Mouse (Mus musculus): ENCODE results near the gene Nop14.
"Not testable (repeated sequence)": the region's sequence is repeated elsewhere in the genome, so short reads cannot be mapped to it uniquely, and the experiment has no call there.

Nop14 gene

GRCm38 (mm10) chr5:34633641-34634040 is 26.3 kb downstream of the Nop14 start:
- DNase-seq (ENCODE audit: extremely low spot score, low read depth, low spot score) = no peak

GRCm38 (mm10) chr5:34632996-34633395 is 27.0 kb downstream of the Nop14 start:
- DNase-seq (ENCODE audit: extremely low spot score, low read depth, low spot score) = no peak

GRCm38 (mm10) chr5:34609966-34610365 is 50.0 kb downstream of the Nop14 start:
- DNase-seq (ENCODE audit: extremely low spot score, low read depth, low spot score) = no peak

GRCm38 (mm10) chr5:34608226-34608625 is 51.7 kb downstream of the Nop14 start:
- no peak for DNase-seq (ENCODE audit: extremely low spot score, low read depth, low spot score)

- DNase-seq (ENCODE audit: extremely low spot score, low read depth, low spot score) = no peak
Observed at GRCm38 (mm10) chr5:34607100-34607880, 52.7 kb downstream of the Nop14 start.

GRCm38 (mm10) chr5:34604576-34604975 is 55.4 kb downstream of the Nop14 start:
- no peak for DNase-seq (ENCODE audit: extremely low spot score, low read depth, low spot score)

GRCm38 (mm10) chr5:34593202-34593727 is 66.7 kb downstream of the Nop14 start:
- DNase-seq (ENCODE audit: extremely low spot score, low read depth, low spot score) = no peak

- DNase-seq (ENCODE audit: extremely low spot score, low read depth, low spot score) = no peak
Observed at GRCm38 (mm10) chr5:34592666-34593065, 67.3 kb downstream of the Nop14 start.

GRCm38 (mm10) chr5:34592224-34592623 is 67.7 kb downstream of the Nop14 start:
- not testable (repeated sequence) for DNase-seq (ENCODE audit: extremely low spot score, low read depth, low spot score)

- no peak for DNase-seq (ENCODE audit: extremely low spot score, low read depth, low spot score)
Observed at GRCm38 (mm10) chr5:34591388-34592004, 68.5 kb downstream of the Nop14 start.

GRCm38 (mm10) chr5:34590702-34591101 is 69.2 kb downstream of the Nop14 start:
- no peak for DNase-seq (ENCODE audit: extremely low spot score, low read depth, low spot score)

- no peak for DNase-seq (ENCODE audit: extremely low spot score, low read depth, low spot score)
Observed at GRCm38 (mm10) chr5:34590059-34590458, 69.9 kb downstream of the Nop14 start.
